Mouse (Mus musculus) T-cell, adult 66 days (primary cell): ENCODE measurements around the gene Izumo3. TPM values are rescaled to one million over a fixed set of nuclear protein-coding genes. Genes with fewer than 3 reads are reported as not detected.

Experiments
- total RNA-seq, 2 experiments: library from RNA; stranded (reverse); gene quantifications; 3 replicates in 1 of 2; 4 replicates in 1 of 2; pipeline ENCODE4 v1.2.4; 2023

Gene Izumo3
- total RNA-seq = not detected

GRCm38 (mm10) chr4:92147134-92147533 lies at the start of gene Izumo3:
TSS of gene Izumo3 (minus strand) at chr4:92147234.

GRCm38 (mm10) chr4:92191649-92192048 lies 44.6 kb upstream of the Izumo3 start, which contains the start of gene Gm12666:
TSS of gene Gm12666 (minus strand) at chr4:92191749.

Other genes starting within 250 kb of the Izumo3 start
- gene Gm12666, start 44.5 kb upstream of the Izumo3 start, total RNA-seq = 1 to 10 TPM; 3.2 to 4.6 TPM